Mouse (Mus musculus) olfactory bulb, adult 2 months (tissue): Measurements from ENCODE around the gene Tmem198b. TPM values are rescaled to one million over a fixed set of nuclear protein-coding genes. Genes with fewer than 3 reads are reported as not detected.

Experiments
- H3K27ac ChIP-seq: fragments of 200-500 bp; 2 replicates; pipeline ENCODE4 v1.5.1; 2012; ENCODE audit warnings: low read depth, low read length; ENCODE audit not compliant: insufficient read depth
- H3K4me1 ChIP-seq: fragments of 200-500 bp; 2 replicates; pipeline ENCODE4 v1.6.1; 2012; ENCODE audit warnings: low read length; ENCODE audit not compliant: control insufficient read depth, insufficient read depth
- H3K4me3 ChIP-seq: fragments of 200-500 bp; 2 replicates; pipeline ENCODE4 v1.5.1; 2012; ENCODE audit warnings: mild to moderate bottlenecking, low read depth, low read length, moderate library complexity; ENCODE audit not compliant: insufficient read depth
- CTCF ChIP-seq: fragments of 200-500 bp; IDR thresholded peaks from 2 replicates; pipeline ENCODE4 v1.5.1; 2012; ENCODE audit warnings: low read depth, mild to moderate bottlenecking, low read length, moderate library complexity; ENCODE audit not compliant: insufficient read depth
- POLR2A ChIP-seq: fragments of 200-500 bp; IDR thresholded peaks from 2 replicates; pipeline ENCODE4 v1.6.1; 2012; ENCODE audit warnings: mild to moderate bottlenecking, low read depth, low read length, moderate library complexity; ENCODE audit not compliant: insufficient read depth
- WGBS: fragments of 180-500 bp; shearing (Covaris S2); methylation state at CpG from one replicate; pipeline ENCODE4 v1.1.7; 2018; 5-methylcytosine and 5-hydroxymethylcytosine counted together
- polyA plus RNA-seq: library from polyadenylated mRNA; stranded (reverse); fragments of >200 nt; gene quantifications from 2 replicates; pipeline ENCODE4 v1.2.4, GENCODE M21; 2012; ENCODE audit warnings: low replicate concordance; ENCODE audit not compliant: missing spikeins, insufficient read depth, insufficient read length

Tmem198b gene
- polyA plus RNA-seq, 1 experiment: not detected

DNA sequence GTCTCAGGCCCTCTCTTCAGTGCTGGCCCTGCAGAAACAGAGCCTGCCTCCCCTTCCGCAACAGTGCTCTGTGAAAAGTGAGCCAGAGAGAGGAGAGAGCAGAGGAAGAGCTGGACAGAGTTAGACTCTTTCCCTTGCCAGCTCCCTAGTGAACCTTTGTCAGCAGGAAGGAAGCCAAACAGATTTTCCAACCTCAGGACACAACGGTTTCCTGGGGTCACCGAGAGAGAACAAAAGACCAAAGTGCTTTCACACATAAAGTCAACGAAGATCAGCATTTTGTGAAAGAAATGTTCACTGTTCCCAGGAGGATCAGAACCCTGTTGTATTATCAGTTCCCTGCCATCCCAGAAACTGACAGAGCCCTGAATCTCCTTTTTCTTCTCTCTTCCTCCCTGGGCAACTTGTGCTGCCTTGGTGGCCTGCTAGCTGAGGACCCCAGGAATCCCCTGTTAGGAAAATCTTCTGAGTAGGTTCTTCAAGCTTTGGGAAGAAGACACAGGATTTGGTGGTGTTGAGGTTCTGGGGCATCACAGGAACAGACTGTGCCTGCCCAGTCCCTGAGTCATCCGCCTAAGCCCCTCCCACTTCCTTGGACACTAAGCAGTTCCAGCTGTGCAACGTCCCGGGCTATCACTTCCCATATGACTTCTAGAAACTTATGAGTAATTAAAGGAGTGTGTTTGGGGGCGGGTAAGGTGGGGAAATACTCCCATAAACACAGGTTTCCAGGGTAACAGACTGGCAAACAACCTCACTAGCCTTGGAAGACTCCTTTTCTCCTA, 25.0 kb downstream of the Tmem198b start:
- H3K27ac ChIP-seq: peak overlapping the region; percentile 56; the same call in 1 of the 2 replicates
- peaks cover 4% of the 10 kb centered on the region; the same call in 1 of the 2 replicates for H3K4me1 ChIP-seq
- WGBS: 38% methylated on average over 8 of the region's 8 CpGs
- no peak overlapping the region for H3K4me3 ChIP-seq
- TF ChIP-seq CTCF (no peak), POLR2A (no peak)

DNA sequence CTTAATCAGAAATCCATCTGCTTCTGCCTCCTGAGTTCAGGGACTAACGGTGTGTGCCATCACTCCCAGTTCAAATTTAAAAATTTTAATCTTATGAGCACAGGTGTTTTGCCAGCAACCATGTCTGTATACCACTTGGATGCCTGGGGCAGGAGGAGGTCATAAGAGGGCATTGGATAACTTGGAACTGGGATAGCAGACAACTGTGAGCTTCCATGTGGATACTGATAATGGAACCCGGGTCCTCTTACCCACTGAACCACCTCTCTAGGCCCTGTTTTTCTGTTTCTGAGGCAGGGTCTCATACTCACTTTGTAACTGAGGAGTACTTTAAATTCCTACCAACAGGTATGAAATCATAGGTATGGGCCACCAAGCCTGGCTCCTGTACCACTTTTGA, 25.7 kb downstream of the Tmem198b start:
- Histone ChIP-seq H3K4me3 (no peak overlapping the region), H3K4me1 (peaks cover 4% of the 10 kb centered on the region; the same call in 1 of the 2 replicates), H3K27ac (no peak overlapping the region)
- 89% methylated on average over 2 of the region's 2 CpGs for WGBS
- TF ChIP-seq CTCF: no peak

DNA sequence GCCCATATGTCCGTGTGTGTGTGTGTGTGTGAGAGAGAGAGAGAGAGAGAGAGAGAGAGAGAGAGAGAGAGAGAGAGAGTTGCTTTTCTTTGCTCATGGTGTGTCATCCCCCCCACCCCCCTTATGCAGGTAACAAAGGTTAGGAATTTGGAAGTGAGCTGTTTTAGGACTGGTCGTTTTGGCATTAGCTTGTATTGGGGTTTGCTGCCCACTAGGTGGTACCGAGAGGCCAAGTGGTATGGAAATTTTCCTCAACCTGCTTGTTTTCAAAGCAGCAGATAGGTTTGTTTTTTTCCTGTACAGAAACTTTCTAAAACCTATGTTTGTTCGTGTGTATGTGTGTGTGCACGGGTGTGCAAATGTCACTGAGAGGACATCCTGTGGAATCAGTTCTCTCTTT, 30.5 kb downstream of the Tmem198b start:
- TF ChIP-seq CTCF: no peak
- no peak overlapping the region for H3K4me3 ChIP-seq
- 23% methylated on average over 5 of the region's 5 CpGs for WGBS
- H3K27ac ChIP-seq: no peak overlapping the region
- H3K4me1 ChIP-seq: no peaks in the 10 kb centered on the region

DNA sequence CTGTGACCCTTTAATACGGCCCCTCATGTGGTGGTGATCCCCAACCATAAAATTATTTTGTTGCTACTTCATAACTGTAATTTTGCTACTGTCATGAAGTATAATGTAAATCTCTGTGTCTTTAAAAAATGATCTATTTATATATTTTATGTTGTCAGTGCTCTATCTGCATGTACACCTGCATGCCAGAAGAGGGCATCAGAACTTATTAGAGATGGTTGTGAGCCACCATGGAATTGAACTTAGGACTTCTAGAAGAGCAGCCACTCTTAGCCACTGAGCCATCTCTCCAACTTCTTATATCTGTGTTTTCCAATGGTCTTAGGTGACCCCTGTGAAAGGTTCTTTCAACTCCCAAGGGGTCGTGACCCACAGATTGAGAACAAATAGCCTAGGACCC, 31.3 kb downstream of the Tmem198b start:
- TF ChIP-seq POLR2A: no peak
- TF ChIP-seq CTCF: no peak
- WGBS: 75% methylated on average over 2 of the region's 2 CpGs
- no peaks in the 10 kb centered on the region for H3K4me1 ChIP-seq
- H3K4me3 ChIP-seq: no peak overlapping the region
- no peak overlapping the region for H3K27ac ChIP-seq

Other genes starting within 250 kb of the Tmem198b start
- gene Pa2g4, start 238.4 kb downstream of the Tmem198b start, polyA plus RNA-seq: not detected in 2 replicates
- not detected in 2 replicates for gene Erbb3, start 214.7 kb downstream of the Tmem198b start, polyA plus RNA-seq
- gene Rps26, start 177.6 kb downstream of the Tmem198b start, polyA plus RNA-seq: not detected in 2 replicates
- not detected in 2 replicates for gene Ikzf4, start 158.4 kb downstream of the Tmem198b start, polyA plus RNA-seq
- gene Suox, start 130.3 kb downstream of the Tmem198b start, polyA plus RNA-seq: not detected in 2 replicates
- gene Rab5b, start 108.1 kb downstream of the Tmem198b start, polyA plus RNA-seq: not detected in 2 replicates
- gene Pmel, start 100.2 kb downstream of the Tmem198b start, polyA plus RNA-seq: not detected in 2 replicates
- not detected in 2 replicates for gene Cdk2, start 99.3 kb downstream of the Tmem198b start, polyA plus RNA-seq
- 167 TPM in 1 of 2 replicates, not detected in the other for gene Dgka, start 59.5 kb downstream of the Tmem198b start, polyA plus RNA-seq
- gene Pym1, start 56.5 kb downstream of the Tmem198b start, polyA plus RNA-seq: not detected in 2 replicates
- not detected in 2 replicates for gene Mmp19, start 13.5 kb downstream of the Tmem198b start, polyA plus RNA-seq
- not detected in 2 replicates for gene Dnajc14, start 308 bp downstream of the Tmem198b start, polyA plus RNA-seq
- not detected in 2 replicates for gene Sarnp, start 13.0 kb upstream of the Tmem198b start, polyA plus RNA-seq
- not detected in 2 replicates for gene Ormdl2, start 17.3 kb upstream of the Tmem198b start, polyA plus RNA-seq
- gene Gdf11, start 87.3 kb upstream of the Tmem198b start, polyA plus RNA-seq: not detected in 2 replicates
- not detected in 2 replicates for gene Cd63, start 96.6 kb upstream of the Tmem198b start, polyA plus RNA-seq
- not detected in 2 replicates for gene Rdh5, start 118.5 kb upstream of the Tmem198b start, polyA plus RNA-seq
- gene Bloc1s1, start 119.7 kb upstream of the Tmem198b start, polyA plus RNA-seq: not detected in 2 replicates
- gene Itga7, start 129.4 kb upstream of the Tmem198b start, polyA plus RNA-seq: not detected in 2 replicates
- gene Mettl7b, start 156.6 kb upstream of the Tmem198b start, polyA plus RNA-seq: not detected in 2 replicates
- gene Olfr9, start 185.1 kb upstream of the Tmem198b start, polyA plus RNA-seq: not detected in 2 replicates
- not detected in 2 replicates for gene Olfr763, start 206.4 kb upstream of the Tmem198b start, polyA plus RNA-seq
- gene Olfr764-ps1, start 235.5 kb upstream of the Tmem198b start, polyA plus RNA-seq: not detected in 2 replicates
- not detected in 2 replicates for gene Olfr765, start 245.6 kb upstream of the Tmem198b start, polyA plus RNA-seq